Mouse (Mus musculus) midbrain, embryonic 15.5 days (tissue): ENCODE results near the gene Gimd1. TPM values are rescaled to one million over a fixed set of nuclear protein-coding genes. Genes with fewer than 3 reads are reported as not detected.

ENCODE experiments used
- ATAC-seq: fragments of 200-750 bp; cut with Nextera tagmentation; replicated peaks from 2 replicates; pipeline ENCODE4 v1.8.0; 2017; ENCODE audit warnings: moderate TSS enrichment
- H3K27ac ChIP-seq: fragments of 300-500 bp; sonication (generic); 2 replicates; pipeline ENCODE4 v1.5.1; 2015; ENCODE audit warnings: mild to moderate bottlenecking, inconsistent platforms
- H3K27me3 ChIP-seq: fragments of 300-500 bp; sonication (generic); replicated peaks from 2 replicates; pipeline ENCODE4 v1.6.1; 2015; ENCODE audit warnings: inconsistent platforms
- H3K36me3 ChIP-seq: fragments of 300-500 bp; sonication (generic); replicated peaks from 2 replicates; pipeline ENCODE4 v1.6.1; 2015; ENCODE audit warnings: inconsistent platforms
- H3K4me1 ChIP-seq: fragments of 300-500 bp; sonication (generic); 2 replicates; pipeline ENCODE4 v1.6.1; 2015; ENCODE audit warnings: inconsistent platforms
- H3K4me2 ChIP-seq: fragments of 300-500 bp; sonication (generic); 2 replicates; pipeline ENCODE4 v1.6.1; 2015; ENCODE audit warnings: inconsistent platforms, mild to moderate bottlenecking, moderate library complexity
- H3K4me3 ChIP-seq: fragments of 300-500 bp; sonication (generic); 2 replicates; pipeline ENCODE4 v1.5.1; 2015; ENCODE audit warnings: mild to moderate bottlenecking, inconsistent platforms
- H3K9ac ChIP-seq: fragments of 300-500 bp; sonication (generic); 2 replicates; pipeline ENCODE4 v1.6.1; 2015; ENCODE audit warnings: mild to moderate bottlenecking, inconsistent platforms
- H3K9me3 ChIP-seq: fragments of 300-500 bp; sonication (generic); 2 replicates; pipeline ENCODE4 v1.6.1; 2016; ENCODE audit warnings: inconsistent platforms
- WGBS: fragments of 180-500 bp; shearing (Covaris S2); methylation state at CpG from one replicate; pipeline ENCODE4 v1.1.7; 2015; ENCODE audit warnings: mixed read lengths; 5-methylcytosine and 5-hydroxymethylcytosine counted together
- polyA plus RNA-seq: library from polyadenylated mRNA; unstranded; fragments of >200 nt; fragmentation: Nextera tagmentation; extraction: Ambion mirVana; gene quantifications from 2 replicates; pipeline ENCODE4 v1.2.1, GENCODE M21; 2015

Gimd1 gene
- not detected in 2 replicates for polyA plus RNA-seq

DNA sequence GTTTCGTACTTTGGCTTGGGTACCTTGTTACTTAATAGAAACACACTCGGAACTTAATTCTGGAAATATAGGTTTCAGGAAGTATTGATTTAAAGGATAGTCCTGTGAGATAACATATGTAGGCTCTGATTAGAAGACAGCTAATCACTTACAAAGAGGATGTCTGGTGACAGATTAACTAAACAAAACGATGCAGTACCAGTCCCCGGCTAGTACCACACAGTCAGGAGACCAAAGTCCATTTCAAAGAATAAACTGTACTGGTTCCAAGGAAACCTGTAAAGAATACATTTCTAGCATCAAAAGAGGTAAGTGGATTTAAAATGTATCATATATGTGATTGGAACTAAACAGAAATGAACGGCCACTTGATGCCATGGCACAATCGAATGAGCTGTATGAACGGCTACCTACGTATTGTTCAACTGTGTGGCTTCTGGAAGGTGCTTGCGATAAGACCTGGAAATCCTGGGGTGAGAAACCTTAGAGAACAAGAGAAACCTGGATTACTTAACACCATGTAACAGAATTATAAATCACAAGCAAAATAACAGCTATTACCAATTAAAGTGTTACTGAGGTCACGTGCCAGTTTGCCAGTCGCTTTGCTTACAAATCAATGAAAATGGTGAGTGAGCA lies at the start of gene Gimd1:
Gimd1 (plus strand) TSS at position 220 of the 639 bp plus-strand sequence.
- Histone ChIP-seq H3K27me3 (no peaks in the 10 kb centered on the region), H3K4me1 (no peaks in the 10 kb centered on the region), H3K9ac (no peak within 1 kb of the TSS), H3K9me3 (no peaks in the 10 kb centered on the region), H3K4me3 (no peak within 1 kb of the TSS), H3K27ac (no peak within 1 kb of the TSS), H3K4me2 (no peak within 1 kb of the TSS), H3K36me3 (no peaks in the 10 kb centered on the region)
- 93% methylated on average over 11 of the region's 11 CpGs for WGBS
- ATAC-seq, result no peak

DNA sequence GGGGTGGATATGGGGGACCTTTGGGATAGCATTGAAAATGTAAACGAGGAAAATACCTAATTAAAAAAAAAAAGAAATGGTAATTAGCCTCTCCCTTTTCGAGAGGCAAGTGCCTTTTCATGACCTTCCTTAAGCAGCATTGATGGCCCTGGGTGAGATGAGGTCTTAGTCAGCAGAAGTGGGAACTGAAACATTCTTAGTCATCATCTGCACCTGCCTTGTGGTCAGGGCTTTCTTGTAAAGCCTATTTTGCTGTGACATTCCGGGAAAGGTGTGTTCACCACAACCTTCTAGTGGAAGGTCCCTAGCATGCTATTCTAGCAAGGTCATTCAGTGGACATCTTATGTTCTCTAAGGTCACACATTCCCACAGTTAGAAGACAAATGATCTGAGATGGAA lies 48.4 kb upstream of the Gimd1 start:
- Histone ChIP-seq H3K4me1 (no peaks in the 10 kb centered on the region), H3K9me3 (no peaks in the 10 kb centered on the region), H3K4me3 (no peak overlapping the region), H3K4me2 (no peak overlapping the region), H3K27ac (no peak overlapping the region), H3K9ac (no peak overlapping the region), H3K27me3 (no peaks in the 10 kb centered on the region), H3K36me3 (no peaks in the 10 kb centered on the region)
- ATAC-seq, result no peak
- 78% methylated on average over 3 of the region's 3 CpGs for WGBS

DNA sequence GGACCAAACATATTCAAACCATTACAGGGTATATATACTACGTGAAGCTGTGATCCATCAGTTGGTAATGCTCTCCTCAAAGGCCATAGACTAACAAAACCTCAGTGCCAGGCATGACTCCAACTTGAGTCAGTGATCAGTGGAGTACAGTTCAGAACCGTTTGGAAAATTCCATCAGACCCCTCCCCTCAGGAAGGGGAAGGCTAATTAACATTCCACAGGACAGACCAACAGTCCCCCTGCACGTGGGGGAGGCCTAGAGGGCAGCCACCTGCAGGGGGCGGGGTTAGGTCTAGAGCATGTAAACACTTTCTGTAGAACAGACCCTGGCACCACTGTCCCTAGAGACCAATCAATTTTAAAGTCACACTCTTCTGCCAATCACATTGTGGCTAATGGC lies 47.3 kb upstream of the Gimd1 start:
- ATAC-seq, result no peak
- H3K9ac ChIP-seq, result no peak overlapping the region
- no peak overlapping the region for H3K27ac ChIP-seq
- H3K4me1 ChIP-seq, result no peaks in the 10 kb centered on the region
- H3K9me3 ChIP-seq, result no peaks in the 10 kb centered on the region
- H3K4me3 ChIP-seq, result no peak overlapping the region
- WGBS, result 57% methylated on average over 4 of the region's 4 CpGs
- H3K27me3 ChIP-seq, result no peaks in the 10 kb centered on the region
- H3K4me2 ChIP-seq, result no peak overlapping the region
- H3K36me3 ChIP-seq, result no peaks in the 10 kb centered on the region

GRCm38 (mm10) chr3:132585122-132585972 lies 44.3 kb upstream of the Gimd1 start:
- 73% methylated on average over 8 of the region's 8 CpGs for WGBS
- no peak for ATAC-seq
- Histone ChIP-seq H3K9me3 (no peaks in the 10 kb centered on the region), H3K4me3 (no peak overlapping the region), H3K4me2 (no peak overlapping the region), H3K27ac (no peak overlapping the region), H3K9ac (no peak overlapping the region), H3K27me3 (no peaks in the 10 kb centered on the region), H3K4me1 (no peaks in the 10 kb centered on the region), H3K36me3 (no peaks in the 10 kb centered on the region)

DNA sequence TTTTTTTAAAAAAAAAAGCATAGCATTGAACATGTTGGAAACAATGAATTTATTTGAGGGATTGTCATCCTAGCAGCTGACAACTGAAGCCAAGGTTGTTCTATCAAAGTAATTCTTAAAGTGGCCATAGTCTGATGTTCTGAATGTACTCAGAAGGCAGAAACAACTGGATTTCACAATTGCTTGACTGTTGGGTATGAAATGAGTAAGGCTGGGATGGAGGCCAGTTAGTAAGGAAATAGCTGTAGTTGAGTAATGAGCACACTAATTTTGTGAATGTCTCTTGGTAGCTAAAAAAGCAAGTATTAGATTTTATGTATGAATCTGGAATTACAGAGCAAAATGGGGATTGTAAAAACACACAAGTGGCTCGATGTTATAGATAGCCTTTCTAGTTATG lies 41.5 kb upstream of the Gimd1 start:
- WGBS, result 88% methylated on average over 1 of the region's 1 CpGs
- Histone ChIP-seq H3K9ac (no peak overlapping the region), H3K4me3 (no peak overlapping the region), H3K36me3 (no peaks in the 10 kb centered on the region), H3K4me2 (no peak overlapping the region), H3K4me1 (no peaks in the 10 kb centered on the region), H3K27ac (no peak overlapping the region), H3K9me3 (no peaks in the 10 kb centered on the region), H3K27me3 (no peaks in the 10 kb centered on the region)
- ATAC-seq, result no peak

GRCm38 (mm10) chr3:132590010-132590409 lies 39.6 kb upstream of the Gimd1 start:
- Histone ChIP-seq H3K9ac (no peak overlapping the region), H3K4me3 (no peak overlapping the region), H3K36me3 (no peaks in the 10 kb centered on the region), H3K9me3 (no peaks in the 10 kb centered on the region), H3K4me2 (no peak overlapping the region), H3K4me1 (no peaks in the 10 kb centered on the region), H3K27me3 (no peaks in the 10 kb centered on the region), H3K27ac (no peak overlapping the region)
- ATAC-seq, result no peak
- WGBS, result 80% methylated on average over 3 of the region's 3 CpGs

GRCm38 (mm10) chr3:132590604-132591003 lies 39.0 kb upstream of the Gimd1 start:
- Histone ChIP-seq H3K9me3 (no peaks in the 10 kb centered on the region), H3K9ac (no peak overlapping the region), H3K4me2 (no peak overlapping the region), H3K36me3 (no peaks in the 10 kb centered on the region), H3K27me3 (no peaks in the 10 kb centered on the region), H3K27ac (no peak overlapping the region), H3K4me1 (no peaks in the 10 kb centered on the region), H3K4me3 (no peak overlapping the region)
- 77% methylated on average over 1 of the region's 1 CpGs for WGBS
- ATAC-seq, result no peak

- Histone ChIP-seq H3K36me3 (no peaks in the 10 kb centered on the region), H3K27me3 (no peaks in the 10 kb centered on the region), H3K4me3 (no peak overlapping the region), H3K9ac (no peak overlapping the region), H3K9me3 (no peaks in the 10 kb centered on the region), H3K4me1 (no peaks in the 10 kb centered on the region), H3K27ac (no peak overlapping the region), H3K4me2 (no peak overlapping the region)
- 55% methylated on average over 8 of the region's 8 CpGs for WGBS
- ATAC-seq, result no peak
Measured at GRCm38 (mm10) chr3:132628741-132629140, 879 bp upstream of the Gimd1 start.

DNA sequence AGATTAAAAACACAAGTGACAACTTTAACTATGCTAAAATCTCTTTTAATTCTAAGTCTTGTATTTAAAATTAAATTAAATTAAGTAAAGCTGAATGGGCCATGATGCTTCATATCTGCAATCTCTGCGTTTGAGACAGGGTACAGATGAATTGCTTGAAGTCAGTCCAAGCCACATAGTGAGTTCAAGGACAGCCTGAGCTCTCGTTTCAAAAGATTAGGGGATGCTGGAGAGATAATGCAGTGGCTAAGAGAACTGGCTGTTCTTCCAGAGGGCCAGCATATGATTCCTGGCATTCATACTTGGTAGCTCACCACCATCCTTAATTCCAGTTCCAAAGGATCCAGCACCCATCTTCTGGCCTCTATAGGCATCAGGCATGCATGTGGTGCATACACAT lies 3.6 kb downstream of the Gimd1 start:
- Histone ChIP-seq H3K9me3 (no peaks in the 10 kb centered on the region), H3K27ac (no peak overlapping the region), H3K4me2 (no peak overlapping the region), H3K4me3 (no peak overlapping the region), H3K4me1 (no peaks in the 10 kb centered on the region), H3K9ac (no peak overlapping the region), H3K36me3 (no peaks in the 10 kb centered on the region), H3K27me3 (no peaks in the 10 kb centered on the region)
- 69% methylated on average over 2 of the region's 2 CpGs for WGBS
- no peak for ATAC-seq

- H3K9ac ChIP-seq, result no peak overlapping the region
- no peaks in the 10 kb centered on the region for H3K27me3 ChIP-seq
- no peak for ATAC-seq
- H3K4me2 ChIP-seq, result no peak overlapping the region
- H3K27ac ChIP-seq, result no peak overlapping the region
- H3K4me3 ChIP-seq, result no peak overlapping the region
- H3K9me3 ChIP-seq, result no peaks in the 10 kb centered on the region
- no peaks in the 10 kb centered on the region for H3K36me3 ChIP-seq
- WGBS, result 94% methylated on average over 3 of the region's 3 CpGs
- no peaks in the 10 kb centered on the region for H3K4me1 ChIP-seq
Measured at GRCm38 (mm10) chr3:132637080-132637479, 7.5 kb downstream of the Gimd1 start.

DNA sequence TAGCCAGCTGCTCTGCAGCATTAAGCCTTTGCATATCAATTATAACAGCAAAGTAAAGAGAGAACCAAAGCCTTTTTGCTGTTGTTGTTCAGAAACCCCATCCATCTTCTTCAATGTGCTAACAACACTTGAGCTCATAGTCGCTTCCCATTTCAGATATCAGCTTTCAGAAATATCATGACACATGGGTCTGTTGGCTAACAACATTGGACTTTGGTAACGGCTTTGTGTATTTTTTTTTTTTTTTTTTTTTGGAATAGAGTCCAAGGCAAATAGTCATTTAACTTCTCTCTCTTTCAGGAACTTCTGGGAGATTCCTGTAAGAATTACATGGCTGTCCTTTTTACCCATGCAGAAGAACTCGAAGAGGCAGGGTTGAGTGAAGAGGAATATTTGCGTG lies 14.5 kb downstream of the Gimd1 start:
- no peaks in the 10 kb centered on the region for H3K36me3 ChIP-seq
- H3K27ac ChIP-seq, result no peak overlapping the region
- WGBS, result 86% methylated on average over 4 of the region's 4 CpGs
- ATAC-seq, result no peak
- no peaks in the 10 kb centered on the region for H3K27me3 ChIP-seq
- H3K4me1 ChIP-seq, result no peaks in the 10 kb centered on the region
- H3K9ac ChIP-seq, result no peak overlapping the region
- H3K4me3 ChIP-seq, result no peak overlapping the region
- H3K4me2 ChIP-seq, result no peak overlapping the region
- H3K9me3 ChIP-seq, result no peaks in the 10 kb centered on the region

DNA sequence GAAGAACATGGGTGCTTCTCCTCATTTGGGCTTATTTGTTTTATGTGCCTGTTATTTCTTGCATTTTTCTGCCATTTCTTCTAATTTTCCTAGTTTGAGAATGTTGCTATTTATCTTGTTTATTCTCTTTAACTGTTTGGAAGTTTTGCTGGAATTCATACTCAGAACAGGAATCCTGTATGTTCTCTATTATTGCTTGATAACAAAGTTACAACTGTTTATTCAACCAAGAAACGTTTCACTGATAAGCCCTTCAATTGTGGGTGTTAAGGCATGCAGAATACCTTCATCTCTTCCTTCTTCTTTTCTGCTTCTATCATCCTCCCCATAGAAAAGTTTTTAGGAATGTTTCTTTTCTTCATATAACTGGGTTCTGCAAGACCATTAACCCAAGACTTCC lies 17.2 kb downstream of the Gimd1 start:
- no peak overlapping the region for H3K27ac ChIP-seq
- WGBS, result 54% methylated on average over 1 of the region's 1 CpGs
- no peaks in the 10 kb centered on the region for H3K27me3 ChIP-seq
- ATAC-seq, result no peak
- H3K4me1 ChIP-seq, result no peaks in the 10 kb centered on the region
- no peak overlapping the region for H3K9ac ChIP-seq
- no peaks in the 10 kb centered on the region for H3K36me3 ChIP-seq
- no peak overlapping the region for H3K4me2 ChIP-seq
- H3K4me3 ChIP-seq, result no peak overlapping the region
- no peaks in the 10 kb centered on the region for H3K9me3 ChIP-seq

DNA sequence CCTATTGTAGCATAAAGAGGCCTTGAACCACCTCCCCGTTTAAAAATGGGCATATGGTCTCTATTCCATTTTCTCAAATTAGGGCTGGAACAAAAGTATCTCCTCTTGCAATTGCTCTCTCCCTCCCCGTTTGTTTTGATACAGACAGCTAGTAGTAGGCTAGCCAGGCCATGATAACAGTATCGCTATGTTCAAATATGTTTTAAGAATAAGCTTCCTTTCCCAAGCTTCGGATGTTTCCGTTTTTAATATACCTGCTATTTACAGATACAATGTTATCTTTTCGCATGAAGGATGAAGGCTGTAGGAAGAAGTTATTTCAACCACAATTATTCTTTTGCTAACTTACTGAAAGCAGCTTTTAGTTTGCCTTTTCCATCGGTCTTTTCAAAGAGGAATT lies 19.7 kb downstream of the Gimd1 start:
- no peak overlapping the region for H3K4me3 ChIP-seq
- no peak overlapping the region for H3K9ac ChIP-seq
- 89% methylated on average over 7 of the region's 7 CpGs for WGBS
- H3K27me3 ChIP-seq, result no peaks in the 10 kb centered on the region
- no peak for ATAC-seq
- no peak overlapping the region for H3K4me2 ChIP-seq
- no peaks in the 10 kb centered on the region for H3K4me1 ChIP-seq
- no peaks in the 10 kb centered on the region for H3K36me3 ChIP-seq
- no peak overlapping the region for H3K27ac ChIP-seq
- no peaks in the 10 kb centered on the region for H3K9me3 ChIP-seq
